Mouse (Mus musculus) CH12.LX (cell line): ENCODE data around the gene Fstl3. TPM values are rescaled to one million over a fixed set of nuclear protein-coding genes. Genes with fewer than 3 reads are reported as not detected.

Experiments used
- DNase-seq: peaks from one replicate; pipeline ENCODE4 v3.0.0-alpha.2; 2013; ENCODE audit errors: extremely low read depth
- H3K27ac ChIP-seq: 2 replicates; pipeline ENCODE4 v1.5.1; 2012; ENCODE audit warnings: low read depth, mild to moderate bottlenecking, control low read depth, moderate library complexity; ENCODE audit not compliant: insufficient read depth
- H3K27me3 ChIP-seq: replicated peaks from 2 replicates; pipeline ENCODE3; 2012; ENCODE audit warnings: inconsistent platforms
- H3K36me3 ChIP-seq, 2 experiments: replicated peaks in 1 of 2; 2 replicates each; pipeline versions ENCODE3 to v1.6.1; 2012; ENCODE audit warnings: inconsistent platforms in 1 of 2, low read length in 1 of 2, mild to moderate bottlenecking in 1 of 2, mixed read lengths in 1 of 2, moderate library complexity in 1 of 2; ENCODE audit not compliant: control insufficient read depth in 1 of 2, insufficient read depth in 1 of 2
- H3K4me1 ChIP-seq, 2 experiments: 2 replicates each; pipeline ENCODE4 v1.6.1; 2012; ENCODE audit warnings: inconsistent platforms in 1 of 2, moderate library complexity in 1 of 2; ENCODE audit not compliant: insufficient read depth in 2 of 2, control insufficient read depth in 1 of 2
- H3K4me2 ChIP-seq: 2 replicates; pipeline ENCODE4 v1.6.1; 2012; ENCODE audit warnings: low read depth, mild to moderate bottlenecking, control low read depth; ENCODE audit not compliant: poor library complexity, insufficient read depth, severe bottlenecking
- H3K4me3 ChIP-seq, 3 experiments: fragments of 150-350 bp in 1 of 3; sonication (generic) in 1 of 3; replicated peaks in 1 of 3; 2 replicates each; pipeline versions ENCODE3 to v1.5.1; 2011 to 2012; ENCODE audit warnings: low read depth in 2 of 3, low read length in 2 of 3, mild to moderate bottlenecking in 2 of 3, moderate library complexity in 2 of 3, control low read depth in 1 of 3, improper control_type of control experiment in 1 of 3, inconsistent platforms in 1 of 3, mixed read lengths in 1 of 3; ENCODE audit not compliant: poor library complexity in 1 of 3
- H3K79me2 ChIP-seq: replicated peaks from 2 replicates; pipeline ENCODE4 v1.6.1; 2012; ENCODE audit warnings: mild to moderate bottlenecking, moderate library complexity; ENCODE audit not compliant: control insufficient read depth, poor library complexity, insufficient read depth, severe bottlenecking; ENCODE audit errors: extremely low read depth
- H3K9ac ChIP-seq: 2 replicates; pipeline ENCODE4 v1.6.1; 2012; ENCODE audit warnings: low read depth, mild to moderate bottlenecking, control low read depth, moderate library complexity; ENCODE audit not compliant: insufficient read depth
- H3K9me3 ChIP-seq: replicated peaks from 2 replicates; pipeline ENCODE3; 2012; ENCODE audit warnings: low read length, inconsistent platforms, mixed read lengths
- BHLHE40 ChIP-seq: IDR thresholded peaks from 2 replicates; pipeline ENCODE4 v1.6.1; 2011; ENCODE audit warnings: mild to moderate bottlenecking, low read depth, low read length, improper control_type of control experiment
- CHD1 ChIP-seq: IDR thresholded peaks from 2 replicates; pipeline ENCODE4 v1.6.1; 2012; ENCODE audit warnings: low read depth, low read length, improper control_type of control experiment, inconsistent platforms
- CHD2 ChIP-seq: IDR thresholded peaks from 2 replicates; pipeline ENCODE4 v1.6.1; 2011; ENCODE audit warnings: low read length, improper control_type of control experiment
- CTCF ChIP-seq, 2 experiments: IDR thresholded peaks in 1 of 2; conservative IDR thresholded peaks in 1 of 2; 2 replicates each; pipeline ENCODE4 v1.5.1; 2011 to 2012; ENCODE audit warnings: low read depth in 2 of 2, low read length in 2 of 2, improper control_type of control experiment in 1 of 2, inconsistent platforms in 1 of 2, mild to moderate bottlenecking in 1 of 2, moderate library complexity in 1 of 2
- ELF1 ChIP-seq: IDR thresholded peaks from 2 replicates; pipeline ENCODE4 v1.6.1; 2014; ENCODE audit warnings: low read depth, mild to moderate bottlenecking, inconsistent platforms, low read length, improper control_type of control experiment
- IRF4 ChIP-seq: IDR thresholded peaks from 2 replicates; pipeline ENCODE4 v1.6.1; 2014; ENCODE audit warnings: low read depth, mild to moderate bottlenecking, inconsistent platforms, low read length, improper control_type of control experiment
- JUN ChIP-seq: IDR thresholded peaks from 2 replicates; pipeline ENCODE4 v1.6.1; 2011; ENCODE audit warnings: low read depth, mild to moderate bottlenecking, low read length, improper control_type of control experiment, moderate library complexity; ENCODE audit not compliant: insufficient read depth
- KAT2A ChIP-seq: IDR thresholded peaks from 2 replicates; pipeline ENCODE4 v1.6.1; 2012; ENCODE audit warnings: low read length, improper control_type of control experiment, inconsistent platforms; ENCODE audit not compliant: insufficient replicate concordance
- MAFK ChIP-seq: IDR thresholded peaks from 2 replicates; pipeline ENCODE4 v1.6.1; 2011; ENCODE audit warnings: low read length, improper control_type of control experiment; ENCODE audit not compliant: insufficient replicate concordance
- MAX ChIP-seq: IDR thresholded peaks from 2 replicates; pipeline ENCODE4 v1.6.1; 2011; ENCODE audit warnings: low read length, improper control_type of control experiment
- MYC ChIP-seq: IDR thresholded peaks from 2 replicates; pipeline ENCODE4 v1.6.1; 2011; ENCODE audit warnings: low read depth, mild to moderate bottlenecking, improper control_type of control experiment, low read length
- NRF1 ChIP-seq: IDR thresholded peaks from 2 replicates; pipeline ENCODE4 v1.6.1; 2014; ENCODE audit warnings: low read depth, mild to moderate bottlenecking, inconsistent platforms, low read length, improper control_type of control experiment, moderate library complexity
- RCOR1 ChIP-seq: conservative IDR thresholded peaks from 2 replicates; pipeline ENCODE4 v1.6.1; 2012; ENCODE audit warnings: low read depth, mild to moderate bottlenecking, inconsistent platforms, low read length, improper control_type of control experiment
- SIN3A ChIP-seq: IDR thresholded peaks from 2 replicates; pipeline ENCODE4 v1.6.1; 2012; ENCODE audit warnings: low read length, improper control_type of control experiment, inconsistent platforms
- SMC3 ChIP-seq: IDR thresholded peaks from 2 replicates; pipeline ENCODE4 v1.6.1; 2011; ENCODE audit warnings: low read depth, low read length, improper control_type of control experiment
- UBTF ChIP-seq: IDR thresholded peaks from 2 replicates; pipeline ENCODE4 v1.6.1; 2012; ENCODE audit warnings: low read depth, mild to moderate bottlenecking, inconsistent platforms, low read length, improper control_type of control experiment, moderate library complexity
- ZC3H11A ChIP-seq: IDR thresholded peaks from 2 replicates; pipeline ENCODE4 v1.6.1; 2012; ENCODE audit warnings: low read depth, mild to moderate bottlenecking, inconsistent platforms, low read length, improper control_type of control experiment
- dilution Hi-C: fragments of 300-500 bp; cut with MboI; formaldehyde crosslinking; loops from 2 replicates; pipeline ENCODE4 v1.14.3; 2020; ENCODE audit warnings: low sequenced_read_pairs; ENCODE audit not compliant: extremely low pct_unique_long_range_greater_than_20kb, extremely low pct_ligation_motif_present
- in situ Hi-C: fragments of 300-500 bp; cut with MboI; formaldehyde crosslinking; loops from 3 replicates; pipeline ENCODE4 v1.14.3; 2019; ENCODE audit warnings: low sequenced_read_pairs, low pct_ligation_motif_present, low pct_unique_long_range_greater_than_20kb, mixed read lengths
- polyA plus RNA-seq: library from polyadenylated mRNA; unstranded; fragments of >175 nt; gene quantifications from 2 replicates; pipeline ENCODE4 v1.2.1, GENCODE M21; 2012; ENCODE audit warnings: low read depth; ENCODE audit not compliant: insufficient read length
- total RNA-seq, 2 experiments: library from RNA; depleted of rRNA; stranded (reverse); fragments of 300-350 nt in 1 of 2; fragments of >200 nt in 1 of 2; gene quantifications; 2 replicates each; pipeline ENCODE4 v1.2.3; 2012 to 2014

The Fstl3 gene
- total RNA-seq (2012; rRNA removed) = 0.25 TPM in 2 replicates
- not detected in 2 replicates for total RNA-seq (2014; rRNA removed)
- not detected in 2 replicates for polyA plus RNA-seq

GRCm38 (mm10) chr10:79777103-79777531 lies at the start of gene Fstl3:
TSS of gene Fstl3 (plus strand) at chr10:79777272.
- no peak within 1 kb of the TSS for H3K9ac ChIP-seq
- no peaks in the 10 kb centered on the region for H3K36me3 ChIP-seq
- H3K27me3 ChIP-seq = peaks cover 65% of the 10 kb centered on the region
- peaks cover 17% of the 10 kb centered on the region for H3K9me3 ChIP-seq
- dilution Hi-C loops = no loop called here
- H3K79me2 ChIP-seq = no peaks in the 10 kb centered on the region
- H3K4me2 ChIP-seq = no peak within 1 kb of the TSS
- H3K4me3 ChIP-seq = no peak within 1 kb of the TSS
- H3K4me1 ChIP-seq = peaks cover 13 to 30% of the 10 kb centered on the region in 2 experiments
- no peak within 1 kb of the TSS for H3K27ac ChIP-seq
- in situ Hi-C loops = no loop called here
- DNase-seq = no peak
- no peak for TF ChIP-seq SMC3
- TF ChIP-seq ZC3H11A = no peak
- TF ChIP-seq, all 38 proteins: peak for 0

GRCm38 (mm10) chr10:79728323-79729249 lies 48.5 kb upstream of the Fstl3 start:
- in situ Hi-C loops (no loop called here), dilution Hi-C loops (no loop called here)
- no peak overlapping the region for H3K4me3 ChIP-seq
- peaks cover 16% of the 10 kb centered on the region for H3K27me3 ChIP-seq
- no peak overlapping the region for H3K27ac ChIP-seq
- peaks cover 6% of the 10 kb centered on the region for H3K9me3 ChIP-seq
- H3K79me2 ChIP-seq = no peaks in the 10 kb centered on the region
- H3K9ac ChIP-seq = no peak overlapping the region
- H3K36me3 ChIP-seq = peaks cover 4 to 15% of the 10 kb centered on the region in 2 experiments
- peaks cover 7 to 8% of the 10 kb centered on the region in 2 experiments for H3K4me1 ChIP-seq
- no peak for DNase-seq
- no peak overlapping the region for H3K4me2 ChIP-seq
- TF ChIP-seq SIN3A (no peak), MYC (no peak), CTCF (conservative IDR thresholded peaks at IDR 0.05 in 1 of 2, IDR thresholded peaks at IDR 0.05 in 1 of 2; ENCODE audit: low read depth in 2 of 2, low read length in 2 of 2) (no peak), IRF4 (no peak), KAT2A (no peak), CHD2 (no peak), BHLHE40 (no peak), CHD1 (no peak), MAFK (no peak)

GRCm38 (mm10) chr10:79729357-79729965 lies 47.6 kb upstream of the Fstl3 start:
- peaks cover 7 to 8% of the 10 kb centered on the region in 2 experiments for H3K4me1 ChIP-seq
- peaks cover 8% of the 10 kb centered on the region for H3K9me3 ChIP-seq
- H3K27ac ChIP-seq = no peak overlapping the region
- H3K79me2 ChIP-seq = no peaks in the 10 kb centered on the region
- peaks cover 8% of the 10 kb centered on the region for H3K27me3 ChIP-seq
- H3K9ac ChIP-seq = no peak overlapping the region
- in situ Hi-C loops = no loop called here
- H3K4me2 ChIP-seq = no peak overlapping the region
- peaks cover 13 to 24% of the 10 kb centered on the region in 2 experiments for H3K36me3 ChIP-seq
- TF ChIP-seq JUN (no peak), SMC3 (no peak), MAX (no peak), UBTF (no peak), RCOR1 (no peak), NRF1 (no peak), ELF1 (no peak), IRF4 (no peak)
- no peak for DNase-seq
- H3K4me3 ChIP-seq = no peak overlapping the region
- dilution Hi-C loops = no loop called here
